8 mouse cellular contexts compared by ENCODE assay signal in the genomic region with DNA sequence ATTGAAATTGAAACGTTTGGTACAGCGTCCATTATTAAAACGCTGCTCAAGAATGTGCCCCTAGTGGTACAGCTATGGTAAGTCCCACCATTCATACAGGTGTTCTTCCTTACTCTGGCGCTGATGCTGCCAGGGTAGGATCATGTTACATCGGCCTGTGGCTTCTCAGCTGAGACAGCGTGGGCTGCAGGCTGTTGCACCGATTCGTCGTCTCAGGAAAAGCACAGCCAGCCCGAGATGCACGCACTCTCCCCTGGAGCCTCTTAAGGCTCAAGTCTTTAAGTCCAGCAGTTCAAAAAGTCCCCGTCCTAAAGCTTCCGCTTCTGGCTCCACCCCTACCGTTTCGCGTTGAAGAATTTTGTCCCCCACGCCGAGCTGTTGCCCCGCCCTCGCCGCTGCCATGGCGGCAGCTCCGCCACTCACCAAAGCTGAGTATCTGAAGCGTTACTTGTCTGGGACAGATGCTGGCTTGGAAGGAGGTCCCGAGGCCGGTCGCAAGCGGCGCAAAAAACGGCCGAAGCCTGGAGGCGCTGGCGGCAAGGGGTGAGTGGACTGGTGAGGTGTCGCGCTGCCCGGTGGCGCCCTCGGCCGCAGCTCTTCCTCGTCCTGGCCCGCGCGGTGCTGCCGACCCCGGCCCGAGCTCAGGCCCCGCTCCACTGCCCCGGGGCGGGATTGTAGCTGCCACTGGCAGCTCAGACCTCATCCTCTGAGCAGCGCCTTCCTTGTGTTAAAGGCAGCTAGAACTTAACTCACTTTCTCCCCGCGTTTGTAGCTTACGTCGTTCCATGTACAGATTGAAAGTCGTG. TPM values are rescaled to one million over a fixed set of nuclear protein-coding genes. Genes with fewer than 3 reads are reported as not detected.
DNase-seq lines count a peak whose midpoint lies in the region; ATAC-seq and TF ChIP-seq lines count a peak whose summit lies in the region.

A gene (plus strand): TSS at position 378 of the 806 bp plus-strand sequence.

- TF ChIP-seq POLR2A in lung, adult 2 months (IDR thresholded peaks at IDR 0.05; ENCODE audit: borderline replicate concordance, extremely low read depth, low read depth, low read length), result peak; percentile 83

- H3K4me1 ChIP-seq in ES-E14 (ENCODE audit: control insufficient read depth in 2 of 2, insufficient read depth in 2 of 2, low read length in 2 of 2, poor library complexity in 1 of 2), result peaks cover 3 to 7% of the 10 kb centered on the region in 2 experiments; a peak in 3 of 4 replicates
- H3K4me1 ChIP-seq in forebrain, embryonic 15.5 days, result peaks cover 14% of the 10 kb centered on the region
- H3K4me1 ChIP-seq in lung, adult 2 months (ENCODE audit: control insufficient read depth, insufficient read depth, low read length), result peaks cover 3% of the 10 kb centered on the region; the same call in 1 of the 2 replicates

- no peak for TF ChIP-seq CTCF in lung, adult 2 months (IDR thresholded peaks at IDR 0.05; ENCODE audit: insufficient read depth, low read length)

- H3K9me3 ChIP-seq in ES-E14 (ENCODE audit: control insufficient read depth, insufficient read depth, low read depth, low read length), result no peaks in the 10 kb centered on the region
- no peaks in the 10 kb centered on the region for H3K9me3 ChIP-seq in forebrain, embryonic 15.5 days

- peak within 1 kb of the TSS; percentile 96 for H3K9ac ChIP-seq in ES-E14 (ENCODE audit: insufficient read depth, low read depth, low read length, poor library complexity, severe bottlenecking)
- H3K9ac ChIP-seq in forebrain, embryonic 15.5 days (replicated peaks), result peak within 1 kb of the TSS; percentile 96

- WGBS in forebrain, embryonic 15.5 days, result under 1% methylated on average over 55 of the region's 55 CpGs
- under 1% methylated on average over 55 of the region's 55 CpGs for WGBS in lung, adult 2 months

- in situ Hi-C loops in ES-E14 (cut with MboI; ENCODE audit: low sequenced_read_pairs in 2 of 2, unreplicated experiment in 2 of 2), result no loop called here

- H3K4me3 ChIP-seq in ES-E14 (ENCODE audit: insufficient read depth in 1 of 2, low read depth in 1 of 2, low read length in 2 of 2, poor library complexity in 1 of 2, severe bottlenecking in 1 of 2), result peak within 1 kb of the TSS; percentile 91 to 95
- peak within 1 kb of the TSS; percentile 99 for H3K4me3 ChIP-seq in forebrain, embryonic 15.5 days
- peak within 1 kb of the TSS; percentile 75 for H3K4me3 ChIP-seq in lung, adult 2 months (replicated peaks; ENCODE audit: extremely low read depth, low read depth, low read length)

- peak; percentile 87 for DNase-seq in ES-E14 (ENCODE audit: low read depth, low spot score)
- peak; percentile 85 for DNase-seq in cerebellum, adult 11-12 months
- DNase-seq in heart, postnatal 25 days (ENCODE audit: low spot score), result peak; percentile 84
- DNase-seq in layer of hippocampus, adult 18-20 months (ENCODE audit: low spot score in 2 of 2), result peak; percentile 87 to 93
- peak; percentile 97 for DNase-seq in lung, adult 2 months
- DNase-seq in thymus, adult 18-20 months, result peak; percentile 83 to 88

- H3K4me2 ChIP-seq in forebrain, embryonic 15.5 days (replicated peaks), result peak within 1 kb of the TSS; percentile 66

- H3K27me3 ChIP-seq in forebrain, embryonic 15.5 days, result no peaks in the 10 kb centered on the region

- ATAC-seq in forebrain, embryonic 15.5 days (replicated peaks), result peak; percentile 92
- peak; percentile 87 for ATAC-seq in neutrophil, adult 5-6 weeks (ENCODE audit: extremely low read depth, insufficient number of reproducible peaks, low FRiP score, poor library complexity, severe bottlenecking)

- H3K27ac ChIP-seq in ES-E14 (ENCODE audit: insufficient read depth, low read depth, low read length, poor library complexity, severe bottlenecking), result peak within 1 kb of the TSS; percentile 49; the same call in 1 of the 2 replicates
- H3K27ac ChIP-seq in forebrain, embryonic 15.5 days (replicated peaks), result peak within 1 kb of the TSS; percentile 78

- intact Hi-C loops in heart, postnatal 25 days (cut with DNase I), result no loop called here

- peaks cover 36% of the 10 kb centered on the region for H3K36me3 ChIP-seq in ES-E14 (ENCODE audit: control insufficient read depth, insufficient read depth, low read length, poor library complexity, severe bottlenecking)
- peaks cover 42% of the 10 kb centered on the region for H3K36me3 ChIP-seq in forebrain, embryonic 15.5 days

TF ChIP-seq in ES-E14, 5 proteins besides CTCF, POLR2A, EP300 and RAD21:
- TF ChIP-seq ZC3H11A (IDR thresholded peaks at IDR 0.05; ENCODE audit: borderline replicate concordance, low read depth, low read length) (no peak), HCFC1 (IDR thresholded peaks at IDR 0.05; ENCODE audit: borderline replicate concordance, insufficient read depth, low read length) (peak; percentile 74), MAFK (IDR thresholded peaks at IDR 0.05; ENCODE audit: insufficient read depth, low read depth, low read length) (no peak)

RNA-seq across cellular contexts. Expression of the gene that starts here (rescaled TPM):
- total RNA-seq in ES-E14 (2012; rRNA removed), result 14.3 and 21.6 TPM in 2 replicates
- polyA plus RNA-seq in forebrain, embryonic 15.5 days (2015; fragmentation: Nextera tagmentation; extraction: Ambion mirVana), result 18.5 and 19.7 TPM in 2 replicates
- total RNA-seq in heart, postnatal 25 days (2021), result 1 to 10 TPM; 5.8 to 7.9 TPM
- 10 to 100 TPM; 11.3 to 11.9 TPM for total RNA-seq in layer of hippocampus, adult 18-20 months (2021)
- polyA plus RNA-seq in lung, adult 2 months (2012; rRNA removed), result 8.4 and 10.0 TPM in 2 replicates
- total RNA-seq in neutrophil, adult 5-6 weeks (2017), result 20.0 and 28.2 TPM in 2 replicates

Comparison
In these comparisons a context has a peak if more than half of its experiments do, and no peak if none do; other contexts are left out.
1. Peak in every context shown above with its lines: DNase-seq, ATAC-seq, H3K4me3 ChIP-seq and H3K27ac ChIP-seq.